Mouse (Mus musculus) C2C12 (cell line): ENCODE data around the gene Adora3.

Experiments
- CTCF ChIP-seq: IDR thresholded peaks from one replicate; pipeline ENCODE4 v1.5.1; 2011; ENCODE audit not compliant: control insufficient read depth, insufficient read depth, insufficient read length
- MYOG ChIP-seq: IDR thresholded peaks from one replicate; pipeline ENCODE4 v1.6.1; 2011; ENCODE audit not compliant: control insufficient read depth, insufficient read length; ENCODE audit errors: extremely low read depth

DNA sequence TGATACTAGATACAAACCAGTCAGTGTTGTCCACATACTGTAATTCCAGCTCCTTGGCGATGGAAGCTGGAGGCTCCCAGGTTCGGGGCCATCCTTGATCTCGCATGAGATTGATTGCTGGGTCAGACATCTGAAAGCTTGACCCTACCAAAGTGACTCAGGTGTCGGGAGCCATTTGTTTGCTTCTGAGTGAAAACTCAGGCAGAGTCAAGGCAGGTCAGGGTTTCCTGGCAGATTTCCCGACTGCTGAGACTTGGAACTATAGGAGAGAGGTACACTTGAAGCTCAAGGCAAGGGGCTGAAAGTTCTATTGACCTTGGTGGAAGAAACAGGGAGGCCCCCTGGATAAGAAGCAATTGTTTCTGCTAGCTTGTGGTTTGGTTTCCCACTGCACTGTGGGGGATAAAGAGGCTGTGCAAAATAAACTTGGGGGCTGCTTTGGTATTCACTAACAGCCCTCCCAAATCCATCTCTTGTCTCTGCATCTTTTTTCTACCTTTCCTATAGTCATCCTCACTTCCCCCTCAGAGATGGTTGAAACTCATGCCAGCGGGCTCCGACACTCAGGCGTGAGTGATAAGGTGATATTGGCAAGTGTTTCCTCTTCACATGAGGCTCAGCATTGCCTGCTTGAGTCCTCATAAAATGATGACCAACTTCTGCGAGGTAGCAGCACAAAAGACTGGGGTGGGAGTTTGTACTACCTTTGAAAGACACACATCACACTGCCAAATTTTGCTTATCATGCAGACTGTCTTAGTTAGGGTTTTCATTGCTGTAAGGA, 41.6 kb downstream of the Adora3 start:
- no peak for TF ChIP-seq CTCF
- no peak for TF ChIP-seq MYOG
